Mouse (Mus musculus) kidney, embryonic 15.5 days (tissue): ENCODE measurements around the gene Nasp. TPM values are rescaled to one million over a fixed set of nuclear protein-coding genes. Genes with fewer than 3 reads are reported as not detected.
A peak's percentile ranks its signal among the peaks of the same experiment; 100 is the strongest.

Experiments used
- ATAC-seq: fragments of 200-750 bp; cut with Nextera tagmentation; replicated peaks from 2 replicates; pipeline ENCODE4 v1.8.0; 2017; ENCODE audit warnings: moderate TSS enrichment; ENCODE audit not compliant: low FRiP score
- H3K27ac ChIP-seq: fragments of 300-500 bp; sonication (generic); 2 replicates; pipeline ENCODE4 v1.5.1; 2015; ENCODE audit warnings: mild to moderate bottlenecking, inconsistent platforms
- H3K27me3 ChIP-seq: fragments of 300-500 bp; sonication (generic); 2 replicates; pipeline ENCODE4 v1.6.1; 2015; ENCODE audit warnings: inconsistent platforms
- H3K36me3 ChIP-seq: fragments of 300-500 bp; sonication (generic); 2 replicates; pipeline ENCODE4 v1.6.1; 2015; ENCODE audit warnings: inconsistent platforms
- H3K4me1 ChIP-seq: fragments of 300-500 bp; sonication (generic); 2 replicates; pipeline ENCODE4 v1.6.1; 2015; ENCODE audit warnings: inconsistent platforms
- H3K4me2 ChIP-seq: fragments of 300-500 bp; sonication (generic); 2 replicates; pipeline ENCODE4 v1.6.1; 2015; ENCODE audit warnings: moderate library complexity, mild to moderate bottlenecking, inconsistent platforms
- H3K4me3 ChIP-seq: fragments of 300-500 bp; sonication (generic); replicated peaks from 2 replicates; pipeline ENCODE4 v1.5.1; 2015; ENCODE audit warnings: mild to moderate bottlenecking, inconsistent platforms
- H3K9ac ChIP-seq: fragments of 300-500 bp; sonication (generic); 2 replicates; pipeline ENCODE4 v1.6.1; 2015; ENCODE audit warnings: mild to moderate bottlenecking, inconsistent platforms
- H3K9me3 ChIP-seq: fragments of 300-500 bp; sonication (generic); replicated peaks from 2 replicates; pipeline ENCODE4 v1.6.1; 2016; ENCODE audit warnings: inconsistent platforms
- WGBS: fragments of 180-500 bp; shearing (Covaris S2); methylation state at CpG from one replicate; pipeline ENCODE4 v1.1.7; 2015; ENCODE audit warnings: mixed read lengths; 5-methylcytosine and 5-hydroxymethylcytosine counted together
- polyA plus RNA-seq: library from polyadenylated mRNA; unstranded; fragments of >200 nt; fragmentation: Nextera tagmentation; extraction: Ambion mirVana; gene quantifications from 2 replicates; pipeline ENCODE4 v1.2.1, GENCODE M21; 2015

The Nasp gene
- polyA plus RNA-seq, 1 experiment from 2014 or later, result 175 TPM

DNA sequence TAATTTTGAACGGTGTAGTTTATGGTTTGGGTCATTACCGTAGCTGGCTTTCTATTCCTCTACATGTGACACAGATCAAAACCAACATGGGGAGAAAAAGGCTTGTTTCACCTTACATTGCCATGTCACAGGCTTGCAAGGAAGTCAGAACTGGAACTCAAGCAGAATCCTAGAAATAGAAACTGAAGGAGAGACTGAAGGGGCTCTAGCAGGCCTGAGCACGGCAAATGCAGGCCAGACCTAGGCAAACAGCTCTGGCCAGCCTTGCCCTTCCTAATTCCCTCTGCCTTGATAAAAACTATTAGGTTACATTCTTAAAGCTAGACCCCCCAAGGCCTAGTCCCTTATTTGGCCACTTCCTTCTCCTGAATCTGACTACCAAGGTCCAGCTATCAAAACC lies 27.9 kb upstream of the Nasp start:
- no peaks in the 10 kb centered on the region for H3K9me3 ChIP-seq
- peaks cover 23% of the 10 kb centered on the region for H3K4me1 ChIP-seq
- no peaks in the 10 kb centered on the region for H3K27me3 ChIP-seq
- 72% methylated on average over 3 of the region's 3 CpGs for WGBS
- H3K27ac ChIP-seq, result no peak overlapping the region
- H3K4me3 ChIP-seq, result no peak overlapping the region
- H3K36me3 ChIP-seq, result no peaks in the 10 kb centered on the region
- H3K4me2 ChIP-seq, result no peak overlapping the region
- ATAC-seq, result no peak
- no peak overlapping the region for H3K9ac ChIP-seq

DNA sequence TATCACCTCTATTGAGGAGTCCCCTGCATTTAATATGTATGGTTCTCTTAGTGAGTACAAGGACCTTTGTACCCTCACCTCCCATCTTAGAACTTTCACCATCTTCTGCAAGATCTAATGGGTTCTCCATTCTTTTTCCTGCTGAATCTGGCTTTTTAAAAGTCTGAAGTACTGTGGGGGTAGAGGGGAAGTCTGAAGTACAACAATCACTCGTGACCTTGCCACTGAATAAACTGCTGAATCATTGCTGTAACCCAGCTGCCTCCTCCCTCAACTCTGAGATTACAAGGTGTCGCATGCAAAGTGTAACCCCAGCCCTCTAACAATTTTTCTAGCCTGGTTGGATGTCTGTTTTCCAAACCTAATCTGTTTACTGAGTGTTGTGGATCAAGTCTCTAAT lies 27.4 kb upstream of the Nasp start:
- H3K27ac ChIP-seq, result 0 out of 2 replicates have a peak overlapping the region, but pooled peaks have one; percentile 45
- no peak overlapping the region for H3K9ac ChIP-seq
- H3K4me1 ChIP-seq, result peaks cover 25% of the 10 kb centered on the region
- no peak overlapping the region for H3K4me3 ChIP-seq
- no peak overlapping the region for H3K4me2 ChIP-seq
- H3K36me3 ChIP-seq, result no peaks in the 10 kb centered on the region
- ATAC-seq, result no peak
- H3K27me3 ChIP-seq, result no peaks in the 10 kb centered on the region
- no peaks in the 10 kb centered on the region for H3K9me3 ChIP-seq
- WGBS, result 43% methylated on average over 2 of the region's 2 CpGs

DNA sequence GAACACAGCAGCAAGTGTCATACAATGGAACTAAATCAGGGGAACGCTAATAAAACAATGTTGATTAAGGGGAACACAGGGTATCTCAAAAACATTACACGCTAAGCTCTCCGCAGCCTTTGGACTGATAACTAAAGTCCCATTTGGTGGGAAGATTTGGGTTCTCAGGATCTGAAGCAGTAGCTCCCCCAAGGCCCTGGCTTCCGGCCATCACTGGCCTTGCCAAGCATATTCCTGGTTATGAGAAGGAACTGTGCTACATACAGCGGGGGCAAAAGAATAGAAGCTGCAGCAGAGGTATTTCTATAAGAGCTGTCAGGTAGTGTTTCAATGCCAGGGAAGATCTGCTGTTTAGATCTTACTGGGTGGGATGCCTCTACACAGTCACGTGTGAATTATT lies 25.5 kb upstream of the Nasp start:
- H3K27me3 ChIP-seq, result no peaks in the 10 kb centered on the region
- WGBS, result 87% methylated on average over 6 of the region's 6 CpGs
- no peak overlapping the region for H3K4me2 ChIP-seq
- H3K36me3 ChIP-seq, result peaks cover 14% of the 10 kb centered on the region; the same call in 1 of the 2 replicates
- H3K4me3 ChIP-seq, result no peak overlapping the region
- ATAC-seq, result no peak
- H3K9me3 ChIP-seq, result no peaks in the 10 kb centered on the region
- H3K27ac ChIP-seq, result no peak overlapping the region
- peaks cover 32% of the 10 kb centered on the region for H3K4me1 ChIP-seq
- no peak overlapping the region for H3K9ac ChIP-seq

DNA sequence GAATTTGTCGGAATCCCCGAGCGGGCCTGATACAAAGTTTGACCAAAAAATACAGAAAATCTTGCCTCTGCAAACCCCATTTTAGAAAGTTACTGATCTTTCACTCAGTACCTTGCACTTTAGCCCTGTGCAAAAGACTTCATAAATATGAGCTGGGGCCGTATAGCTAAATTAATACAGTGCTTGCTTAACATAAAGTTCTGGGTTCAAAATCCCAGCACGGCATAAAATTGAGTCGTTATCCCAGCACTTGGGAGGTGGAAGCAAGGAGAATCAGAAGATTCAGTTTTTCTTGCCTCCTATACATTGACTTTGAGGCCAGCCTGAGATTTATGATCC lies 24.0 kb upstream of the Nasp start:
- WGBS, result 13% methylated on average over 6 of the region's 6 CpGs
- Histone ChIP-seq H3K4me1 (peaks cover 42% of the 10 kb centered on the region), H3K4me3 (peak overlapping the region; percentile 93), H3K36me3 (peaks cover 27% of the 10 kb centered on the region), H3K27me3 (no peaks in the 10 kb centered on the region), H3K27ac (peak overlapping the region; percentile 97; the same call in 1 of the 2 replicates), H3K9me3 (no peaks in the 10 kb centered on the region), H3K9ac (peak overlapping the region; percentile 97), H3K4me2 (peak overlapping the region; percentile 70)
- ATAC-seq, result 0 out of 2 replicates have a peak, but pooled peaks have one; percentile 2

DNA sequence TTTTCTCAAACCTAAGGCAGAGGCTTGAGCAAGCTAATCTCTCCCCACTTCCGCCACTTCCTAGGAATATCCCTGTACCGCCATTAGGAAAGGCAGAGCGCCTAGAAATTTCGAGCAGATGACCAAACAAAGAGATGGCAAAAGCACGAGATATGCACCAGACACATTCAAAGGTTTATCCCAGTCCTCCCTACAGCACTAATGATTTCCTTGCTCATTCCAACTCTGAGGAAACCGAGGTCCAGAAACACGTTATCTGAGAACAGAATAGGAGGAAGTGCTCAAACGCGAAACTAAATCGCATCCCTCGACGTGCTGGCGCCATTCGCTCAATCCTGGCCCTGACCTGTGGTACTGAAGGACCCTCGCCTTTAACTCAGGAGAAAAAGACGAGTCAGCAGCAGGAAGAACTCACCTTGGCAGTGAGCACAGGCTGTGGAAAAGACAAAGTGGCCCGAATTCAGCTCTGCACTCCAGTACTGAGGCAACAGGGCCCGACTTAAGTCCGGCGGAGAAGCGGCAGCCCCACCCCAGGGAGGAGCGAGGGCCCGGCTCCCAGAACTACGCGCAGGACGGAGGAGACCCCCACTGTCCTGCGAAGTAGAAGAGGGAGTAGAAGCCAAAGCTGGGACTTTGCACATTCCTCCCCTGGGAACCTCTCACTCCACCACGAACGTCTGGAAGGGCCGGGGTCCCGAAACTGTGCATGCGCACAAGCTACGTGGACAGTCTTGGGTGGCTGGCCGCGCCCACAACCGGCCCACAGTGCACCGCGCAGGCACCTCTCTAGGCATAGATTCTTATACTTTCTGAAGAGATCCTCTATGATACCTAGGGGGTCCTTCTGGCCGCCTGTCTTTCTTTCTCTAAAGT lies 23.4 kb upstream of the Nasp start, which contains the start of gene Akr1a1:
TSS of gene Akr1a1 (minus strand) at position 757 of the 873 bp plus-strand sequence.
- peak within 1 kb of the TSS; percentile 70 for H3K4me2 ChIP-seq
- peak within 1 kb of the TSS; percentile 97 for H3K9ac ChIP-seq
- ATAC-seq, result peak; percentile 99
- 0% methylated on average over 39 of the region's 39 CpGs for WGBS
- H3K27ac ChIP-seq, result peak within 1 kb of the TSS; percentile 97
- peaks cover 48% of the 10 kb centered on the region for H3K4me1 ChIP-seq
- no peaks in the 10 kb centered on the region for H3K27me3 ChIP-seq
- peaks cover 33% of the 10 kb centered on the region for H3K36me3 ChIP-seq
- H3K4me3 ChIP-seq, result peak within 1 kb of the TSS; percentile 93
- H3K9me3 ChIP-seq, result no peaks in the 10 kb centered on the region

DNA sequence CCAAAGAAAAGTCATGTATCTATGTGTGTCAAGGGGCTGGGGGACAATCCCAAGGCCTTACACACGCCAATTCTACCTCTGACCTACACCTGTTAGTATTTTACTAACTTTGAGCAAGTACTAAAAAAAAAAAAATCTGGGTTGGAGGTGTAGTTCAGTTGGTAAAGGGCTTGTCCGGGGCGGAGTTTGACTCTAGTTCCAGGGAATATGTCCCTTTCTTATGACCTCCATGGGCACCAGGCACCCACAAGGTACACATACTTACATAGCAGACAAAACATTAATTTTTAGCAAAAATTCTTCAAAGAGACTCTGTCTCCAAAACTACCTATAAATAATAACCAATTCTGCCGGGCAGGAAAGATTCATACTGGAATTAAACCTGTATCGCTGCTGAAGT lies 22.6 kb upstream of the Nasp start:
- Histone ChIP-seq H3K27me3 (no peaks in the 10 kb centered on the region), H3K27ac (peak overlapping the region; percentile 97; the same call in 1 of the 2 replicates), H3K4me1 (peaks cover 51% of the 10 kb centered on the region), H3K9ac (peak overlapping the region; percentile 97), H3K4me2 (peak overlapping the region; percentile 70), H3K36me3 (peaks cover 41% of the 10 kb centered on the region), H3K9me3 (no peaks in the 10 kb centered on the region), H3K4me3 (peak overlapping the region; percentile 93)
- WGBS, result 34% methylated on average over 5 of the region's 5 CpGs
- ATAC-seq, result no peak

DNA sequence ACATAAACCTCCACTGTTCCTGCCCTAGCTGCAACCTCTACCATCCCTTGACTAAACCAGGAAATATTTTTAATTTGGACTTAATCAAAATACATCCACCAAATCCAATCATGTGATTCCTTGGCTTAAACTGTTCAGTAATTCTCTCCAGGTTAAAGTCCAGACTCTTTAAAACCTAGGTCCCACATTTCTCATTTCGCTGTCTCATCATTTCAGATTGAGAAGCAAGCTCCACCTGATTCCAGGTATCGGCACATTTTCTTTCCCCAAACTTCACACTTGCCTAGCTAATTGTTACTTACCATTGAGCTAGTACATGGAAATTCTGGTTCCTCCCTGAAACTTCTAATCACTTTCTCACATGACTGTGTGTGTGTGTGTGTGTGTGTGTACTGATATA lies 21.7 kb upstream of the Nasp start:
- 96% methylated on average over 2 of the region's 2 CpGs for WGBS
- peak overlapping the region; percentile 70 for H3K4me2 ChIP-seq

DNA sequence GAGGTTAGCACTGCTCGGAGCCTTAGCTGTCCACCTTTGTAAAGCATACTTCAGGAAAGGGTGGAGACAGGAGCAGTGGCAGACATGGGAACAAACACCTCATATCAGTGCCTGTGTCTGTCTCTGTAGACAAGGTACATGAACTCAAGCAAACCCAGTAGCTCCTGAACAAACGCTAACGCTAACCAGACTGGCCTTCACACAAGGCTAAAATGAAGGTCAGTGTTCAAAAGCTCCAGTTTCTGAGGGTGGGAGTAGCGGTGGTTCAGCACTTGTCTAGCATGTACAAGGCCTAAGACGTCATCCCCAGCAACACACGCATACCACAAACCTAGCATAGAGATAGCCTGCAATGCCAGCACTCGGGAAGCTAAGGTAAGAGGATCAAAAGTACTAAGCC lies 17.9 kb upstream of the Nasp start:
- ATAC-seq, result no peak
- no peak overlapping the region for H3K27ac ChIP-seq
- peaks cover 85% of the 10 kb centered on the region for H3K36me3 ChIP-seq
- no peak overlapping the region for H3K4me2 ChIP-seq
- no peaks in the 10 kb centered on the region for H3K9me3 ChIP-seq
- H3K9ac ChIP-seq, result no peak overlapping the region
- whole genome bisulfite sequencing, result 80% methylated on average over 7 of the region's 7 CpGs
- H3K4me3 ChIP-seq, result no peak overlapping the region
- H3K27me3 ChIP-seq, result no peaks in the 10 kb centered on the region
- peaks cover 45% of the 10 kb centered on the region for H3K4me1 ChIP-seq

More for the DNA sequence above, 21.7 kb upstream of the Nasp start:
- H3K9ac ChIP-seq, result no peak overlapping the region
- no peaks in the 10 kb centered on the region for H3K9me3 ChIP-seq
- no peak for ATAC-seq
- H3K36me3 ChIP-seq, result peaks cover 50% of the 10 kb centered on the region
- H3K4me1 ChIP-seq, result peaks cover 49% of the 10 kb centered on the region
- H3K27ac ChIP-seq, result no peak overlapping the region
- peak overlapping the region; percentile 93; the same call in 1 of the 2 replicates for H3K4me3 ChIP-seq
- no peaks in the 10 kb centered on the region for H3K27me3 ChIP-seq

DNA sequence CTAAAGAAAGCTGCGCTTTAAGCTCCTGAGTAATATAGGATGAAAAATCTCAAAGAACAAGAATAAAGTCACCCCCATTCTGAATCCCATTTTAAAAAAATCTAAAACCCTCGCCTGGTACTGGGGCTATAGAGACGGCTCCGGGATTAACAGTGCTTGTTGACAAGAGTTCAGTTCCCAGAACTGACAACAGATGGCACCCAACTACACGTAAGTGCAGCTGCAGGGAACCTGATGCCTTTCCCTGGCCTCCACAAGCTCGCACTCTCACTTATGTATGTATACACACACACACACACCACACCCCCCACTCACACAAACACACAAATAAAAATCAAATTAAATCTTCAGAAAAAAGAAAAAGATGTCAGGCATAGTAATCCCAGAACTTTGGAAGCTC lies 16.6 kb upstream of the Nasp start:
- H3K4me3 ChIP-seq, result no peak overlapping the region
- 52% methylated on average over 6 of the region's 6 CpGs for WGBS
- H3K9me3 ChIP-seq, result no peaks in the 10 kb centered on the region
- peaks cover 95% of the 10 kb centered on the region for H3K36me3 ChIP-seq
- no peak overlapping the region for H3K9ac ChIP-seq
- H3K4me2 ChIP-seq, result no peak overlapping the region
- H3K27ac ChIP-seq, result no peak overlapping the region
- H3K4me1 ChIP-seq, result peaks cover 35% of the 10 kb centered on the region
- no peaks in the 10 kb centered on the region for H3K27me3 ChIP-seq
- no peak for ATAC-seq

DNA sequence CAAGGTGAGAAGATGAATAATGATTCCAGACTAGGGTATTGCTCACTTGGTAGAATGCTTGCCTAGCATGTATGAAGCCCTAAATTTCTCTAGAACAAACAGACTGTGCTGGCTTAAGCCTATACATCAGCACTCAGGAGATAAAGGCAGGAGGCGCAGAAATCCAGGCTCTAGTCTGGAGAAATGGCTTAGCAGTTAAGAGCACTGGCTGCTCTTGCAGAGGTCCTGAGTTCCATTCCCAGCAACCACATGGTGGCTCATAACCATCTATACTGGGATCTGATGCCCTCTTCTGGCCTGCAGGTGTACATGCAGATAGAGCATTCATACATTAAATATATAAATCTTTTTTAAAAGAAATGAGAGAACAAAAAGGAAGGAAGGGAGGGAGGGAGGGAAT lies 14.3 kb upstream of the Nasp start:
- WGBS, result 94% methylated on average over 1 of the region's 1 CpGs
- Histone ChIP-seq H3K9ac (no peak overlapping the region), H3K27ac (no peak overlapping the region), H3K9me3 (no peaks in the 10 kb centered on the region), H3K27me3 (no peaks in the 10 kb centered on the region), H3K4me1 (peaks cover 16% of the 10 kb centered on the region), H3K4me3 (no peak overlapping the region), H3K4me2 (no peak overlapping the region), H3K36me3 (peaks cover 95% of the 10 kb centered on the region)
- no peak for ATAC-seq

DNA sequence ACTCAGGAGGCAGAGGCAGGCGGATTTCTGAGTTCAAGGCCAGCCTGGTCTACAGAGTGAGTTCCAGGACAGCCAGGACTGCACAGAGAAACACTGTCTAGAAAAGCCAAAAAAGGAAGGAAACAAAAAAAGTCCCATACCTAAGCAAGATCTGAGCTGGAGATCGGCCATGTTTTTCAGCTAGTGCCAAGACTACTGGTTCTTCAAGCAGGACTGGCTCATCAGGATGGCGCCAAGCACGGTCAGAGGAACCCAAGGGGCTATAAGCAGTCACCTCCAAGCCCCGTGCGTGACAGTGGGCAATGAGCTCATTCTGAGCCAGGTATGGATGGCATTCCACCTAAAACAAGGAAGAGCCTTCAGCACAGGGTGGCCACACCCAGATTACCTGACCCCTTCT lies 11.1 kb upstream of the Nasp start:
- no peak for ATAC-seq
- H3K27ac ChIP-seq, result no peak overlapping the region
- H3K9me3 ChIP-seq, result no peaks in the 10 kb centered on the region
- no peaks in the 10 kb centered on the region for H3K27me3 ChIP-seq
- H3K4me1 ChIP-seq, result no peaks in the 10 kb centered on the region
- H3K4me3 ChIP-seq, result no peak overlapping the region
- H3K36me3 ChIP-seq, result peaks cover 97% of the 10 kb centered on the region
- 93% methylated on average over 6 of the region's 6 CpGs for WGBS
- H3K9ac ChIP-seq, result no peak overlapping the region
- no peak overlapping the region for H3K4me2 ChIP-seq

DNA sequence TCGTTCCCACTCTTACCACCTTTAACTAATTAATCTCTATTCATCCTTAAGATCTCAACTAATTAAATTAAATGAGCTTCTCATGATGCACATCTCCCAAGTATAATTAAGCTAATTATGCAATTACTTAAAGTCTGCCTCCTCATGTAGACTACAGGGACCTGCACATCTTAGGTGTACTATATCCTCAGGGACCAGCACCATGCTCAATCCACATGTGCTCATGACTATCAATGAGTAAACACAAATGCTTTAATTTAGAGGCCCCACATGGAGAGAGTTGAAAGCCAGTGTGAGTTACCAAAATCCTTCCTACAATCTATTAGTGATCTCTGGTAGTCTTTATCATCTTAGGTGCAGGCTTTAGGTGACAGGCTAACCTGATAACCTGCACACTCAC lies 7.5 kb upstream of the Nasp start:
- Histone ChIP-seq H3K9me3 (no peaks in the 10 kb centered on the region), H3K4me2 (no peak overlapping the region), H3K27me3 (no peaks in the 10 kb centered on the region), H3K4me1 (no peaks in the 10 kb centered on the region), H3K36me3 (peaks cover 70% of the 10 kb centered on the region), H3K27ac (no peak overlapping the region), H3K4me3 (no peak overlapping the region), H3K9ac (no peak overlapping the region)
- WGBS, result 89% methylated on average over 1 of the region's 1 CpGs
- no peak for ATAC-seq
